Mouse (Mus musculus) lung, postnatal 0 days (tissue): ENCODE measurements around the gene Dgkd. TPM values are rescaled to one million over a fixed set of nuclear protein-coding genes. Genes with fewer than 3 reads are reported as not detected.
A peak's percentile ranks its signal among the peaks of the same experiment; 100 is the strongest.

Experiments used
- ATAC-seq: fragments of 200-750 bp; cut with Nextera tagmentation; 2 replicates; pipeline ENCODE4 v1.8.0; 2017; ENCODE audit warnings: moderate library complexity
- DNase-seq: peaks from one replicate; pipeline ENCODE4 v3.0.0-alpha.2; 2016; ENCODE audit warnings: low spot score
- H3K27ac ChIP-seq: fragments of 300-500 bp; sonication (generic); 2 replicates; pipeline ENCODE4 v1.5.1; 2014; ENCODE audit warnings: antibody characterized with exemption, mild to moderate bottlenecking, low read length, mixed read lengths
- H3K27me3 ChIP-seq: fragments of 300-500 bp; sonication (generic); replicated peaks from 2 replicates; pipeline ENCODE4 v1.6.1; 2014; ENCODE audit warnings: low read length, mixed read lengths; ENCODE audit not compliant: insufficient read depth
- H3K36me3 ChIP-seq: fragments of 300-500 bp; sonication (generic); 2 replicates; pipeline ENCODE4 v1.6.1; 2014; ENCODE audit warnings: low read length, mixed read lengths; ENCODE audit not compliant: insufficient read depth
- H3K4me1 ChIP-seq: fragments of 300-500 bp; sonication (generic); 2 replicates; pipeline ENCODE4 v1.6.1; 2014; ENCODE audit warnings: antibody characterized with exemption, low read depth, low read length, mixed read lengths; ENCODE audit not compliant: insufficient read depth
- H3K4me2 ChIP-seq: fragments of 300-500 bp; sonication (generic); replicated peaks from 2 replicates; pipeline ENCODE4 v1.6.1; 2014; ENCODE audit warnings: low read depth, mild to moderate bottlenecking, low read length, moderate library complexity, mixed read lengths
- H3K4me3 ChIP-seq: fragments of 300-500 bp; sonication (generic); 2 replicates; pipeline ENCODE4 v1.5.1; 2014; ENCODE audit warnings: low read depth, low read length
- H3K9ac ChIP-seq: fragments of 300-500 bp; sonication (generic); replicated peaks from 2 replicates; pipeline ENCODE4 v1.6.1; 2014; ENCODE audit warnings: low read depth, mild to moderate bottlenecking
- H3K9me3 ChIP-seq: fragments of 300-500 bp; sonication (generic); 2 replicates; pipeline ENCODE4 v1.6.1; 2016; ENCODE audit warnings: low read length, mixed read lengths
- CTCF ChIP-seq: IDR thresholded peaks from 2 replicates; pipeline ENCODE4 v1.5.1; 2016; ENCODE audit warnings: antibody characterized with exemption, mild to moderate bottlenecking
- EP300 ChIP-seq: IDR thresholded peaks from 2 replicates; pipeline ENCODE4 v1.6.1; 2016; ENCODE audit warnings: antibody characterized with exemption, mild to moderate bottlenecking, control low read depth
- WGBS: fragments of 180-500 bp; shearing (Covaris S2); extraction: QIAGEN DNeasy Blood & Tissue Kit; methylation state at CpG from one replicate; pipeline ENCODE4 v1.1.7; 2014; 5-methylcytosine and 5-hydroxymethylcytosine counted together
- polyA plus RNA-seq: library from polyadenylated mRNA; unstranded; fragments of >200 nt; fragmentation: Nextera tagmentation; extraction: Ambion mirVana; gene quantifications from 2 replicates; pipeline ENCODE4 v1.2.1, GENCODE M21; 2015

Gene Dgkd
- polyA plus RNA-seq, 1 experiment from 2014 or later: 24.3 TPM

GRCm38 (mm10) chr1:87847475-87848168 is 5.5 kb upstream of the Dgkd start:
- no peaks in the 10 kb centered on the region for H3K27me3 ChIP-seq
- peaks cover 10% of the 10 kb centered on the region; the same call in 1 of the 2 replicates for H3K4me1 ChIP-seq
- no peak for ATAC-seq
- no peak overlapping the region for H3K9ac ChIP-seq
- TF ChIP-seq EP300 (no peak), CTCF (no peak)
- no peaks in the 10 kb centered on the region for H3K36me3 ChIP-seq
- H3K9me3 ChIP-seq: no peaks in the 10 kb centered on the region
- 25% methylated on average over 4 of the region's 4 CpGs for WGBS
- no peak overlapping the region for H3K4me2 ChIP-seq
- H3K4me3 ChIP-seq: no peak overlapping the region
- DNase-seq: no peak
- H3K27ac ChIP-seq: no peak overlapping the region

- WGBS: 37% methylated on average over 11 of the region's 11 CpGs
- Histone ChIP-seq H3K9me3 (no peaks in the 10 kb centered on the region), H3K4me2 (no peak overlapping the region), H3K9ac (no peak overlapping the region), H3K27me3 (no peaks in the 10 kb centered on the region), H3K4me1 (peaks cover 11% of the 10 kb centered on the region; the same call in 1 of the 2 replicates), H3K4me3 (no peak overlapping the region), H3K27ac (no peak overlapping the region), H3K36me3 (no peaks in the 10 kb centered on the region)
- DNase-seq (peak; percentile 40), ATAC-seq (no peak)
- TF ChIP-seq EP300 (no peak), CTCF (no peak)
These were observed 4.7 kb upstream of the Dgkd start for GRCm38 (mm10) chr1:87848237-87848996.

- no peak overlapping the region for H3K27ac ChIP-seq
- no peaks in the 10 kb centered on the region for H3K27me3 ChIP-seq
- 62% methylated on average over 5 of the region's 5 CpGs for WGBS
- H3K4me1 ChIP-seq: peaks cover 16% of the 10 kb centered on the region; the same call in 1 of the 2 replicates
- TF ChIP-seq CTCF: no peak
- no peak for TF ChIP-seq EP300
- no peaks in the 10 kb centered on the region for H3K9me3 ChIP-seq
- ATAC-seq (no peak), DNase-seq (no peak)
- H3K36me3 ChIP-seq: no peaks in the 10 kb centered on the region
- H3K4me3 ChIP-seq: no peak overlapping the region
- no peak overlapping the region for H3K9ac ChIP-seq
- H3K4me2 ChIP-seq: no peak overlapping the region
These were observed 3.8 kb upstream of the Dgkd start for GRCm38 (mm10) chr1:87849278-87849677.

- H3K9me3 ChIP-seq: no peaks in the 10 kb centered on the region
- ATAC-seq (no peak), DNase-seq (no peak)
- no peaks in the 10 kb centered on the region for H3K27me3 ChIP-seq
- peaks cover 25% of the 10 kb centered on the region; the same call in 1 of the 2 replicates for H3K4me1 ChIP-seq
- WGBS: 90% methylated on average over 3 of the region's 3 CpGs
- no peak overlapping the region for H3K27ac ChIP-seq
- H3K9ac ChIP-seq: no peak overlapping the region
- no peak overlapping the region for H3K4me2 ChIP-seq
- H3K4me3 ChIP-seq: no peak overlapping the region
- TF ChIP-seq EP300 (no peak), CTCF (no peak)
- H3K36me3 ChIP-seq: no peaks in the 10 kb centered on the region
These were observed 1.7 kb upstream of the Dgkd start for GRCm38 (mm10) chr1:87851344-87851743.

- H3K9me3 ChIP-seq: no peaks in the 10 kb centered on the region
- H3K27me3 ChIP-seq: no peaks in the 10 kb centered on the region
- TF ChIP-seq EP300 (no peak), CTCF (no peak)
- DNase-seq (no peak), ATAC-seq (no peak; the same call in 1 of the 2 replicates)
- no peak overlapping the region for H3K9ac ChIP-seq
- H3K36me3 ChIP-seq: no peaks in the 10 kb centered on the region
- peak overlapping the region; percentile 94; the same call in 1 of the 2 replicates for H3K4me3 ChIP-seq
- H3K4me1 ChIP-seq: peaks cover 25% of the 10 kb centered on the region; the same call in 1 of the 2 replicates
- H3K4me2 ChIP-seq: peak overlapping the region; percentile 92; the same call in 1 of the 2 replicates
- WGBS: 51% methylated on average over 5 of the region's 5 CpGs
- H3K27ac ChIP-seq: peak overlapping the region; percentile 71; the same call in 1 of the 2 replicates
These were observed 851 bp upstream of the Dgkd start for GRCm38 (mm10) chr1:87852081-87852790.
